Mouse (Mus musculus): ENCODE results near the gene Spata17.
"Not testable (repeated sequence)": the region's sequence is repeated elsewhere in the genome, so short reads cannot be mapped to it uniquely, and the experiment has no call there.

Spata17 gene

DNA sequence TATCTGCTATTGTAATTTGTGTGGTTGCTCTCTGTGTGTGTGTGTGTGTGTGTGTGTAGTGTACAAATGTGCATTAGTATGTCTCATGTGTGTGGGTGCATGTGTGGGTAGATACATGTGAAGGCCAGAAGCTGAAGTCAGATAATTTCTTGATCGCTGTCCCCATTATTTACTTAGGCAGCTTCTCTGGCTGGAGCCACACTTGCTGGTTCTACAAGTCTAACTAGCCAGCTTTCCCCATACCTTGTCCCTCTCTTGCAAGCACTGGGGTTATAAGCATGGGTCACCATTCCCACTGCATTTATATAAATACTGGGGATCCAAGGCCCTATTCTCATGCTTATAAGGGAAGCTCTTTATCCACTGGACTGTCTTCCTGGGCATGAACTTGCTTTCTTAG lies 39.3 kb downstream of the Spata17 start:
- no peak for ATAC-seq (ENCODE audit: low TSS enrichment)

DNA sequence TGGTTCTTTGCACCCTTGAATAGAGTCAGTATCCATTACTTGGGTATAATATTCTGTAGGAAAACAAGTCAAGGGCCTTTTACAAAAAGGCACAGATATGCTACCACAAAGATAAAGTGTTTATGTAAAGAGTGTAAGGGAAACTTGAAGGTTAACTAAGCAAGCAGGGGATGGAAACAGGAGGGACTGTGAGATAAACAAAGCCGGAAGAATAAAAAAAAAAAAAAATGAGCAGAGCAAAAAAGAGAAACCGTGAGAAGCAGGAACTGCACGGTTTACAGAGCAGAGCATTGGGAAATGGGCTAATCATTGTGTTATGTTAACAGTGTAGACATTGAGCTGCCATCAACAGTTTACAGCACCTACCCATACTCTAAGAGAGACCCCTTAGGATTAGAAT lies 44.9 kb downstream of the Spata17 start:
- no peak for ATAC-seq (ENCODE audit: low TSS enrichment)

DNA sequence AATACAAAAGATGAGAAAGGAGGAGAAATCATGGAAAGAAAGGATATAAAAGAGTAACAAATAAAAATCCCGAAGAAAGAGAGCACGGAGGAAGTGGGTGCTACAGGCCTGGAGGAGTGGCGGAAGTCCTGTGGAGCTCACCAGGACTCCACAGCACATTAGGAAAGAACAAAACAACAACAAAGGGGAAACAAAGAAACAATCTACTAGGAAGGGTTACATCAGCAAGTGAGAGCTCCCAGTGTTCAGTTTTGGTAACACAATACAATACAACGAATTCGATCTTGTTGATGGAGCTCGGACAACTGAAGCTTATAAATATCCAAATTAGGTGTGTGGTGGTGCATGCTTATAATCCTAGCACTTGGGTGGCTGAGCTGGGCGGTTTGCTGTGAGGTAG lies 45.6 kb downstream of the Spata17 start:
- no peak for ATAC-seq (ENCODE audit: low TSS enrichment)

DNA sequence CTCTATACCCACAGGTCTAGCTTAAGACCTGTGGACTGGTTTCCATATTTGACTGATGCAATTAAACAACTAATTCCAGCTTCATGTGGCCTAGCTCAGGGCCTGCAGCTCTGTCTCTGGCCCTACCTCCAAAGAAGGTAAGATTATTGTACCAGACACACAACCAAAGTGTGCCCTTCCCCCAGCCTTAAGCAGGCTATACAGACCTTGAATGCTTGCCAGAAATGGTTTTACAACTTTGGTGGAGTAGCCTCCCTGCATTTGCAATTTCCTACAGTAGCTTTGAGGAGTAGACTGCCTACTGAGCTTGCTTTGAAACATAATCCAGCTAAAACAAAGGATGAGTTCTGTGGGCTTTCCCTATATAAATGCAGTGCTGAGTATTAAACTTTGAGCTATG lies 51.7 kb downstream of the Spata17 start:
- no peak for ATAC-seq (ENCODE audit: low TSS enrichment)

DNA sequence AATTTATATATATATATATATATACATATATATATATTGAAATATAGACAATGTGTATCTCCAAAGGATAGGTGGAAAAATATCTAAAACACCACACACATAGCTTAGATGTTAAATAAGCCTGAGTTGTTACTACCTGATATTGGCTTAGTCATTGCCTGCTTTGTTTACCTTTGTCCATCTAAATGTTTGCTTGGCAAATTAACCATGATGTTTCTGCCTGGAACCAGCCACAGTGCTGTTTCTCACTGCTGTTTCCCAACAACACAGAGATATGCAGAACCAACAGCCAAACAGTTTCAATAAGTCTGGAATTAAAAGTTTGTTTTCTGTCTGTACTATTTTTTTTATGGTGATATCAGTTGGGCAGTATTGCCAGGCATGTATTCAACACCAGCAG lies 59.6 kb downstream of the Spata17 start:
- no peak for ATAC-seq (ENCODE audit: low TSS enrichment)

DNA sequence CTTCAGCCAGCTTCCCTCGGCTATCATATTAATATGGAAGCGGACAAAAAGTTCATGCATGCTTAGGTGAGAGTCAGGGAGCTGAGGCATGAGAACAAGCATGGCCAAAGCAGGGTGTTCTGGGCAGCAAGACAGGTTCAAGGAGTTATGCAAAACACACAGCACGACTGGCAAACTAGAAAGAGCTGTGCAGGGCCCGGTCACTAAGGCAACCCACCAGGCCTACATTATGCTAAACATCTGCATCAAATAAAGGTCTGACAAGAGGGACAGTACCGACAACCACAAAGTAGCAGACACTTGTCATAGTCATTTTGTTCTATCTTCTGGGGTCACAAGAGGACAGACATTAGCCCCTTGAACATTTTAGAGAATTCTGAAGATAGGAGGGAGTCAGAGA lies 61.6 kb downstream of the Spata17 start:
- no peak for ATAC-seq (ENCODE audit: low TSS enrichment)

DNA sequence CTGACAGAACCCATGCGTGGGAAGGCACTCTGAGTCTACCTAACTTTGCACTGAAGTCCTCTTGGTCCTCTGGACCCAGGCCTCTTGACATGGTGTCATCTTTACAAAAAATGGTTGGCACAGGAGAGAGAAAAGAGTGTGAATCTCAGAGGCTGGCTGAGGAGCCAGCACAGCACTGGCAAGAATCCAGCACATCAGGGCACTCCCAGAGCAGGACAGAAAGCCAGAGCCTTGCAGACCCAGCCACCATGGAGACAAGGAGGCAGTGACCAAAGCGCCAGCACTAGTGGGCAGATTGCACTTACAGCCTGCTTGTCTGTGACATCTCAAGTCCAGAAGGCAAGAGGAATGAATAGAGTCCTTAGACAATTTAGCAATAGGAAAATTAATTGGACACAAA lies 62.7 kb downstream of the Spata17 start:
- ATAC-seq (ENCODE audit: low TSS enrichment) = no peak

DNA sequence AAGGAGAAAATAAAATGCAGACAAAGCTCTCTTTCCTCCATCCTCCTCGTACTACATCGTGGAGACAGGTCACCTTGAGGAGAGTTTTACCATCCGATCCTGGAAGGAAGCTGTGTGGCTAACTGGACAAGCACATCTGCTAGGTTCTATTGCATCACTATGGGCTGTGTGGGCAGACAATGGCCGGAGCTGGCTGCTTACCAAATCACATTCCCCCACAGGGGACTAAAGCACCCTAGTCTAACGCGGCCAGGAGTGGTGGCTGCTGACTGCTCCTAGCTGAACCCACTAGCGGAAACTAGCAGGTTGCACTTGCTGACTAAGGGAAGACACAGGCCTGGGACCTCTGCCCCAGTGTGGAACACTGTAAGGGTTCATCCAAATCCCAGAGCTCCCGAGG lies 72.3 kb downstream of the Spata17 start:
- ATAC-seq (ENCODE audit: low TSS enrichment) = no peak

DNA sequence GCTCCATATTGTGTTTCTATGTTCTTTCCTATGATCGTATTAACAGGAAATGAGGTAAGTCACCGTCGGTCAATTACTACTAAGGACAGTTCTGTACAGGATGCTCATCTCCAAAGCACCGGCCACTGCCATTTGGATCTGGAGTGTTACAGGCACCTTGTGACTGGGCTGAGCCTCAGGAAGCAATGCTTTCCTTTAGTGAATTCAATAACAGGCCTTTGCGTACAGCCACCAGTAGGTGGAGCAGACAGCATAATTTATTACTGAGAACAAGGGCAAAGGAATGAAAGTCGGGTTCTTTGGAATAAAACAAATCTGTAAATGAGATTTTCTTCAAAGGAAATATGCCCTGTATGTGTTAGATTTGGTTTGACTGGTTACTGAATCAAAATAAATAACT lies 77.8 kb downstream of the Spata17 start:
- ATAC-seq (ENCODE audit: low TSS enrichment) = peak; percentile 89

DNA sequence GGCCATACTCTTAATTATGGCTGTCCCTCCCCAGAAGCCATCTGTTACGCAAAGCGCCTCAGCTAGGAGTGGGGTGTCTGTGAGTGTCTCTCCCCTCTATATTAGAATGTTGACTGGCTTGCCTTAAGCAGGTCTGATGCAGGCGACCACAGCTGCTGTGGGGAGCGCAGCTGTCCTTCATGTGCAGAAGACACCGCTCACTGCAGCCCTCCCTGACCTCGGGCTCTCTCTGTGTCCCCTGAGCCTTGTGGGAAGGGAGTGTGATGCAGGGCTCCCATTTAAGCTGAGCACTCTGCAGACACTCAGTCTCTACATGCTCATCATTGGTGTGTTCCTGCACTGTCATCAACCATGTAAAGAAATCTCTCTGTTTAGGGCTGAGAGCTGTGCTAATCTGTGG lies 79.4 kb downstream of the Spata17 start:
- no peak for ATAC-seq (ENCODE audit: low TSS enrichment)

DNA sequence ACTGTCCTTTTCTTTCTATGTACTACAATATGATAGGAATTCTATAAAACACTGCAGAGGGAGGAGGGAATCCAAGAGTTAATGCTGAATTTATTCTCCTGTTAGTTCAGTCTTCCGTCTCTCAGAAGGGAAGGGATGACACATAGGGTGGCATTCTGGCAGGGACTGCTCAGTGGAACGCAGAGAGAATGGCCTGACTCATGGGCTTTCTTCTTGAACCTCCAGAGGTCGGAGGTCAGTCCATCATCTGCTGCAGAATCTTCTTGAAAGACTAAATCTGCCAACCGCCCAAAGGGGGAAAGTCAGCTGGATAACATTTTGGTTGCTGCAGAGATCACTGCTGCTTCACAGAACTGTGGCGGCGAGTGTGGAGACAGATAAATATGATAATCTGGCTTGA lies 81.4 kb downstream of the Spata17 start:
- ATAC-seq (ENCODE audit: low TSS enrichment) = no peak

DNA sequence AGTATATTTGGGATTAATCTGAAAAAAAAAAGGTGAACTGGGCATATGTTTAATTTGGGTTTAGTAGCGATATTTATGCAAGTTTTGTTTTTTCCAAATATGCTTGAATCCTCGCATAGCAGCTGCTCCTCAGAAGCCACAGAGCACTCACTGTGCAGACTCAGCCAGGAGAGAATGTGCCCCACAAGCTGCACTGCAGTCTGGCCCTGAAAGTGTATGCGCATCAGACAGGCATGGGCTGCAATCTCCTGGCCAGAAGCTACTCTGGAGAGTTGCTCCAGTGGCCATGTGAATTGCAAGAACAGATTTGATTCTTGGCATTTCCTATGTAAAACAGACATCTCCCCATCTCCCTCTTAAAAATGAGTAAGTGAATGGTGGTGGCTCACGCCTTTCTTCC lies 82.9 kb downstream of the Spata17 start:
- ATAC-seq (ENCODE audit: low TSS enrichment) = no peak

DNA sequence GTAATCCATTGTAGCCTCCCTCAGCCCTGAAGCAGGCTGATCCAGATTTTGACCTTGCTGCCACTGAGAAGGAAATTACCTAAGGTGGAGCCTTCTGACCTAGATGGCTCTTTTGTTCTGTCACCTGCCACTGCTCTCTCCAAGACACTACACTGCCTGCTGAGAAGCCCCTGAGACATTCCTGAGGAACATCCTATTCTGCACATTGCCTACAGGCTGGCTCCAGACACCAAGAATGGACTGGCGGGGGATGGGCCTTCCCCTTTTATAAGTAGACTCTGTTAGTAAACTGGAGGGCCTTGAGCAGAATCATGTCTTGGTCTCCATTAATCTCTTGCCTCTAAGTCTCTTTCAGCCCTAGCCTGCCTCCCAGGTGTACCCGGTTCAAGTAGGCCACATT lies 87.7 kb downstream of the Spata17 start:
- ATAC-seq (ENCODE audit: low TSS enrichment) = not testable (repeated sequence)

DNA sequence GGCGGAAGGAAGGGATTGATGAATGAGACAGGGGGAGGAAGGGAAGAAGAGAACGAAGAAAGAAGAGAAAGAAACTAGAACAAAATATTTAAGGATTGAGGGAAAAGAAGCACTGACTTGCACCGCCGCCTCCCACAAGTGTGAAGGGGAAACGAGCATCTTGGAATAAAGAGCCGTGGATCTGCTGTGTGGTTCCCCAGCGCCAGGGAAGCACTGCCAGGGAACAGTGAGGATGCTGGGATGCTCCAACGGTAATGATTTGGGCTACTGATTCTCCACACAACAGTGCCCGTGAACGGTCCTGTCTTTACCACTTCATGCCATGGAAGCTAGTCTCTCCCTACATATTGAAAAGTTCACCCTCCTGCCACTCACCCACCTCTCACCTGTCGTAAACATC lies 89.5 kb downstream of the Spata17 start:
- ATAC-seq (ENCODE audit: low TSS enrichment) = peak; percentile 97

DNA sequence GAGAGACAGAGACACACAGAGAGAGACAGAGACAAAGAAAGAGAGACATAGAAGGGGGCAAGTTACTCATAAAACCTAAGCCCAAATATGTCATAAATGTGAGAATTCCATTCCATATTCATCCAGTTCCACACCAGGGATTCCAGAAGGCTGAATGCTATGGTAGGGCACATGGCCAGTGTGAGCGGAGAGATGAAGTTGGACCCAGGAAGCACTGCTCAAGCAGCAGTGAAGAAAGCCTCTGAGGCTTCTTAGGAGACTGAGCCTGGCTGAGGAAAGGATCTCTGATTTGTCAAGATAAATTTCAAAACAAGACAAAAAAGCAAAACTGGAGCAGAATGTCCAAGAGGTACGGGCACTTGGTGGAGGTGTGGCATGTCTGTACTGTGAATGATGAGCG lies 90.3 kb downstream of the Spata17 start:
- peak; percentile 78 for ATAC-seq (ENCODE audit: low TSS enrichment)

DNA sequence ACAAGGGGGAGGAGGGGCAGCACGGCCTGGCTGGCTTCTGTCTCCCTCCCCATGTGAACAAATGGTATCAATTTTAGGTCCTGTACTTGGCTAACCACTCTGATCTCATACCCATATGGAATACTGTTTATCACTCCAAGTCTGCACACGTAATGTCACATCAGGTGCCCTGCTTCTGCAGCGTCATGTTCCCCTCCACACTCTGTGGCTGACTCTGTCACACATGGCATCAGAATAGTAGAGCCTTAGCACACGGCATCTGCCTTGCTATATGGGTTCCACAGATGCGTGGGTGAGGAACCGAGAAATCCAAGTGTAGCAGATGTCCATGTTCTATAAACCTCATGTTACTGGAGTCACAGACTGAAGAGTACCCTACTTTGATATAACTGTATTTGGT lies 96.0 kb downstream of the Spata17 start:
- peak; percentile 99 for ATAC-seq (ENCODE audit: low TSS enrichment)

DNA sequence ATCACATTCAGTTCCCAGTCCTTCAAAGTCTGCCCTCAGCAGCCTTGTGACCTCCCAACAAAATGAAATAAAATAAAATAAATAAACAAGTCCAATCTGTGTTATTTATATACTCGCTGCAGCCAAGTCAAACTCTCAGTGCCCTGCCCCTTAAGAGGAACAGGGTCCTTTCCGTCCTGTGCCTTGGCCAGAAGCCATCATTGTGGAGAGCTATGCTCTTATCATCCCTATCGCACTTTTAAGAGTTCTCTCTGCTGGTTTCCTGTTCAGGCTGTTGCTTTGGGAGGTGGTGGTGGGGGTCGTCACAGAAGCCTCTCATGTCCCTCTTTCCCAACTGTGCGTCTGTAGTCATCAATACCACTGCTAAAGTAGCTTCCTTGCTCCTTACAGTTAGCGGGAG lies 97.2 kb downstream of the Spata17 start:
- ATAC-seq (ENCODE audit: low TSS enrichment) = no peak

DNA sequence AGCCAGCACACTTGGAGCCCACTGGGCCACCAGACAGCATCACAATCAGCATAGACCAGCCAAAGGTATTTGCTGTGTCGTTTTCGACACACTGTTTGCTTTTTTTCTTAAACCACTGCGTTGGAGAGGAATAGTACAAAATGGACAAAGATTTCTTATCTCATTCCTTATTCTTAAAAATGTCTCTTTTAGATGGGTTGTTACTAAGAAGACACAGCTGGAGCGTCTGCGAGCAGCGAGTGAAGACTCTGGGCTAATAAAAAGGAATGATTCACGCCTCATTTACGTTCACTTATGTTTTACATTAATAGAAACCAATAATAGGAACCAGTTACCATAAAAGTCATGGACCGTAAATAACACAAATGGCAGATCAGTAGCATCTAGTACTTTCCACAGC lies 101.5 kb downstream of the Spata17 start:
- no peak for ATAC-seq (ENCODE audit: low TSS enrichment)

DNA sequence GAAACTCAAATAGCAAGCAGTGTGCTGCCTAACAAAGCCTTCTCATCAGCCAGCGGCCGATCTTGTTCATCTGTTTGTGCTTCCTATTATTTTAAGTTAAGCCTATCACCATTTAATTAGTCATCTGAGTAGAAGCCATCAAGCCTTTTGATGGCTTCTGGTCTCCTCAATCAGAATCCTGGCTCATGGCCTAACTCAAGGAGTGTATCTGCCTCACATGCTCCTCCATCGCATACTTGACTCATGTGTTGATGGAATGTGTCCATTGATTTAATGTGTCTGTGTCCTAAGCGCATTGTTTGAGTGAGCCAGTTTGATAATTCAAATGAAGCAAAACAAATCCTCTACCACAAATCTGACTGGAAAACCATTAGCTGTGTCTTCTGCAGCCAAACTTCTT lies 113.1 kb downstream of the Spata17 start:
- ATAC-seq (ENCODE audit: low TSS enrichment) = no peak

DNA sequence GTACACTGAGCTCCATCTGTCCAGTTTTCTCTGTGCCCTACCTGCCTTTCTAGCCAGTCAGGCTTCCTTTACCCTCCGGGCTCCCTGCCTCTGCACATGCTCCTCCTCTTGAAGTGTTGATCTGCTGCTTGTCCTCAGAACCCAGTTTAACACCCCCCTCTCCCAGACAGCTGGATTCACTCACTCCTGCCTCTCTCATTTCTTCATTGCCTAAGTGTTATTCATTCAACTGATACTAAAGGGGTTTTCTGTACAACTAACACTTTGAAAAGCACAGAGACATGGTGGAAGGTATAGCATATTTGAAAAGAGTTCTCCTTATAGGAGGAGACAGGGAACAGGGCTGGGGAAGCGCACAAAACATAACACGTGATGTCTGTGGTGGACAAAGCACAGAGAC lies 114.1 kb downstream of the Spata17 start:
- no peak for ATAC-seq (ENCODE audit: low TSS enrichment)

DNA sequence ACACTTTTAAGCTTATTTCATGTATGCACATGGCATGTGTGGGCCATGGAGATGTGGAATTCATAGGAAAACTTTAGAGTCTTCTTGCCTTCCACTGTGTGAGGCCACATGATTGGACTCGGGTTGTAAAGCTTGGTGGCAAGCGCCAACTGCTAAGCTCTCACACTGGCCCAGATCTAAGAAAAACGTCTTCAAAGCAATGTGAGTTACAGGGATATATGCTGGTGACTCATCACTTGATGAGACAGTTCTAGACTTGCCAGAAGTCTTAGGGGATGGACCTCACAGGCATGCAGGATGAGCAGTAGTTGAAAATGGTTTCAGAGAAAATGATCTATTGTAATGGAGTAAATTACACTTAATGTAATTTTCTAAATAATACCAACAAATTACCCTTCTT lies 114.6 kb downstream of the Spata17 start:
- ATAC-seq (ENCODE audit: low TSS enrichment) = peak; percentile 84

DNA sequence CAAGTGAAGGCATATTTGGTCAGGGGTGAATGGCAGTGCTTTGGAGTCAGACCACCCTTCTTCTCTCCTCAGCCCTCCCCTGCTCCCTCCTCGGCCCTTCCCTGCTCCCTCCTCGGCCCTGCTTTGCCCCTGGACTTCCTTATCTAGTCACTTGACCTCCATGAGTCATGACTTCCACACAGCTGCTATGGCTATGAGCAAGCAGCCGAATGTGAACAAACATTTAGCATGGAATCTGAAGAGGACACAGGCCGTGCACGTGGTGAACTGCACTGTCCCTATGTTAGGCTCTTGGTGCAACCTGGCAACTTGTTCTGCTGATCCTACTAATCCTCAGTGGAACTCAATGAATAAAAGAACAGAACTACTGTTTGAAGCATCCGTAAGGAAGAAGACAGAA lies 117.0 kb downstream of the Spata17 start:
- ATAC-seq (ENCODE audit: low TSS enrichment) = no peak

DNA sequence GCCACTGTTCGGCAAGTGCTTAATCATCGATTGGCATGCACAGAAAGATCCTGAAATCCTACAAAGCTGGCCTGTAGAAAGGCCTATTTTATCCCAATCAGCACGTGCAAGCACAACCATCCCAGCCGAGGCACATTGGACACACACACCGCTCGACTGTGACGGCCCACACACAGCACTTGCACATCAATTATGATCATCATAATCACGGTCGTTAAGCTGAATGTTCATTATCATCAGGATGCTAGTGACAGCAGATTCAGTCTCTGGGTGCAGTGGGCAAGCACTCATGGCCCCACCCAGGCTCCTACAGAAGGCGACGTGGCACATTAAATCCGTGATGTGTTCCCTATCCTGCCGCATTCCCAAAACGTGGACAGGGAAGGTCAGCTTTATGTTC lies 122.7 kb downstream of the Spata17 start:
- ATAC-seq (ENCODE audit: low TSS enrichment) = no peak

DNA sequence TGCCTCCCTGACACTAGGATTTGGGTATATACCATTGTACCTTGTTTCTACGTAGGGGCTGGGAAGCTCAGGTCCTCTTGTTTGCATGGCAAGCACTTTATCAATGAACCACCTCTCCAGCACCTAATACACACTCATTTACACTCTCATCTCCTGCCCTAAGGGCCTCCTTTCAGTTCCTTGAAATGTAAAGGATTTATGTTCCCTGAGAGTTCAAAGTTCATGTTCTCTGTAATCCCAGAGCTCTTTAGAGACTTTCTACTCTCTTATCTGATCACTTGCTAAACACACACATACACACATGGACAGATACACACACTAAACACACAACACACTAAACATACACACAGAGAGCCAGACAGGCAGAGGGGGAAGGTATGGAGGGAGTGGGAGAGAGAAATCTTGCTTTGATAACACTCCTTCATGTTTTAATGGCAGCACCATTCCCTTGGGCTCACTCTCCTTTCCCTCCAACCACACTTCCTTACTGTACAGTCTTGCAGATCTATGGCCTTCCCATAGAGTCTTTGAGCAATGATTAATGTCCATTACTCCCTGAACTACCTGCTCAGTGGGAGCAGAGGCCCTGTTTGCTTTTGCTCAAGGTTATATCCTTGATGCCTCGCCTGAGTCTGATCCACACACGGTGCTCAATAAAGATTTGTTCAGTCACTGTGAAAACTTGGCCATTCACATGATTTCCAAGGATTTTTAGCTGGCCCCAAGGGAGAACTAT lies 126.4 kb downstream of the Spata17 start:
- no peak for ATAC-seq (ENCODE audit: low TSS enrichment)
